Mouse (Mus musculus) heart, embryonic 12.5 days (tissue): ENCODE results near the gene Nrg3. TPM values are rescaled to one million over a fixed set of nuclear protein-coding genes. Genes with fewer than 3 reads are reported as not detected.
"Not testable (repeated sequence)": the region's sequence is repeated elsewhere in the genome, so short reads cannot be mapped to it uniquely, and the experiment has no call there.

ENCODE experiments used
- ATAC-seq: fragments of 200-750 bp; cut with Nextera tagmentation; 2 replicates; pipeline ENCODE4 v1.8.0; 2017; ENCODE audit warnings: moderate TSS enrichment, moderate library complexity; ENCODE audit not compliant: insufficient number of reproducible peaks, low FRiP score
- H3K27ac ChIP-seq: fragments of 300-500 bp; sonication (generic); 2 replicates; pipeline ENCODE4 v1.5.1; 2016; ENCODE audit warnings: mild to moderate bottlenecking, moderate library complexity; ENCODE audit not compliant: poor library complexity, severe bottlenecking
- H3K27me3 ChIP-seq: fragments of 300-500 bp; sonication (generic); replicated peaks from 2 replicates; pipeline ENCODE4 v1.6.1; 2016; ENCODE audit warnings: mild to moderate bottlenecking, moderate library complexity
- H3K36me3 ChIP-seq: fragments of 300-500 bp; sonication (generic); 2 replicates; pipeline ENCODE4 v1.6.1; 2016; ENCODE audit warnings: mild to moderate bottlenecking, moderate library complexity
- H3K4me1 ChIP-seq: fragments of 300-500 bp; sonication (generic); replicated peaks from 2 replicates; pipeline ENCODE4 v1.6.1; 2016; ENCODE audit warnings: mild to moderate bottlenecking
- H3K4me2 ChIP-seq: fragments of 300-500 bp; sonication (generic); 2 replicates; pipeline ENCODE4 v1.6.1; 2016; ENCODE audit warnings: mild to moderate bottlenecking, moderate library complexity
- H3K4me3 ChIP-seq: fragments of 300-500 bp; sonication (generic); 2 replicates; pipeline ENCODE4 v1.5.1; 2016; ENCODE audit warnings: mild to moderate bottlenecking
- H3K9ac ChIP-seq: fragments of 300-500 bp; sonication (generic); 2 replicates; pipeline ENCODE4 v1.6.1; 2016; ENCODE audit warnings: mild to moderate bottlenecking, moderate library complexity
- H3K9me3 ChIP-seq: fragments of 300-500 bp; sonication (generic); replicated peaks from 2 replicates; pipeline ENCODE4 v1.6.1; 2016; ENCODE audit warnings: mild to moderate bottlenecking, moderate library complexity
- WGBS: fragments of 180-500 bp; shearing (Covaris S2); methylation state at CpG from one replicate; pipeline ENCODE4 v1.1.7; 2016; 5-methylcytosine and 5-hydroxymethylcytosine counted together
- microRNA-seq: library from miRNA; unstranded; fragments of <30 nt; microRNA quantifications from one replicate; pipeline ENCODE4, GENCODE M21; 2017
- polyA plus RNA-seq: library from polyadenylated mRNA; unstranded; fragments of >200 nt; fragmentation: Nextera tagmentation; extraction: Ambion mirVana; gene quantifications from 2 replicates; pipeline ENCODE4 v1.2.1, GENCODE M21; 2016

The Nrg3 gene
- polyA plus RNA-seq, 1 experiment from 2014 or later: not detected

GRCm38 (mm10) chr14:38444788-38445187 is 1028.1 kb downstream of the Nrg3 start:
- Histone ChIP-seq H3K27me3 (no peaks in the 10 kb centered on the region), H3K4me2 (no peak overlapping the region), H3K36me3 (no peaks in the 10 kb centered on the region), H3K4me1 (no peaks in the 10 kb centered on the region), H3K9ac (no peak overlapping the region), H3K27ac (no peak overlapping the region), H3K9me3 (0 out of 2 replicates have a peak, but pooled peaks cover 4% of the 10 kb centered on the region), H3K4me3 (no peak overlapping the region)
- WGBS: 70% methylated on average over 2 of the region's 2 CpGs
- ATAC-seq: no peak

- Histone ChIP-seq H3K4me3 (no peak overlapping the region), H3K4me1 (no peaks in the 10 kb centered on the region), H3K9ac (no peak overlapping the region), H3K36me3 (no peaks in the 10 kb centered on the region), H3K9me3 (no peaks in the 10 kb centered on the region), H3K4me2 (no peak overlapping the region), H3K27ac (no peak overlapping the region), H3K27me3 (no peaks in the 10 kb centered on the region)
- WGBS: 59% methylated on average over 6 of the region's 6 CpGs
- ATAC-seq: no peak
Observed at GRCm38 (mm10) chr14:38433793-38434589, 1038.9 kb downstream of the Nrg3 start.

- no peaks in the 10 kb centered on the region for H3K4me1 ChIP-seq
- no peak overlapping the region for H3K9ac ChIP-seq
- H3K4me3 ChIP-seq: no peak overlapping the region
- no peak overlapping the region for H3K4me2 ChIP-seq
- H3K27me3 ChIP-seq: no peaks in the 10 kb centered on the region
- ATAC-seq: no peak
- H3K27ac ChIP-seq: no peak overlapping the region
- 0 out of 2 replicates have a peak, but pooled peaks cover 5% of the 10 kb centered on the region for H3K9me3 ChIP-seq
- H3K36me3 ChIP-seq: no peaks in the 10 kb centered on the region
Observed at GRCm38 (mm10) chr14:38374660-38375059, 1098.2 kb downstream of the Nrg3 start.

- Histone ChIP-seq H3K4me2 (no peak overlapping the region), H3K9me3 (no peaks in the 10 kb centered on the region)
- ATAC-seq: no peak
Observed at GRCm38 (mm10) chr14:38340967-38341366, 1131.9 kb downstream of the Nrg3 start.

GRCm38 (mm10) chr14:38322841-38323240 is 1150.0 kb downstream of the Nrg3 start:
- not testable (repeated sequence) for H3K4me3 ChIP-seq, H3K9ac ChIP-seq, H3K9me3 ChIP-seq, H3K27ac ChIP-seq, H3K4me1 ChIP-seq, H3K27me3 ChIP-seq, ATAC-seq, H3K36me3 ChIP-seq, H3K4me2 ChIP-seq
- WGBS: 50% methylated on average over 1 of the region's 1 CpGs

More at GRCm38 (mm10) chr14:38340967-38341366, 1131.9 kb downstream of the Nrg3 start:
- no peaks in the 10 kb centered on the region for H3K36me3 ChIP-seq
- H3K27me3 ChIP-seq: no peaks in the 10 kb centered on the region
- no peak overlapping the region for H3K4me3 ChIP-seq
- H3K4me1 ChIP-seq: no peaks in the 10 kb centered on the region
- H3K9ac ChIP-seq: no peak overlapping the region
- no peak overlapping the region for H3K27ac ChIP-seq

GRCm38 (mm10) chr14:38320619-38321340 is 1152.1 kb downstream of the Nrg3 start:
- Histone ChIP-seq H3K36me3 (no peaks in the 10 kb centered on the region), H3K4me3 (no peak overlapping the region), H3K27ac (no peak overlapping the region), H3K9ac (no peak overlapping the region), H3K4me2 (no peak overlapping the region), H3K27me3 (no peaks in the 10 kb centered on the region), H3K4me1 (no peaks in the 10 kb centered on the region), H3K9me3 (peaks cover 14% of the 10 kb centered on the region)
- WGBS: 92% methylated on average over 1 of the region's 1 CpGs
- ATAC-seq: no peak

Small RNA genes lying within 50 kb of the gene (microRNA-seq; reads per million reads assigned to microRNA genes)
- not detected for gene Gm27332
